In the genomic region with DNA sequence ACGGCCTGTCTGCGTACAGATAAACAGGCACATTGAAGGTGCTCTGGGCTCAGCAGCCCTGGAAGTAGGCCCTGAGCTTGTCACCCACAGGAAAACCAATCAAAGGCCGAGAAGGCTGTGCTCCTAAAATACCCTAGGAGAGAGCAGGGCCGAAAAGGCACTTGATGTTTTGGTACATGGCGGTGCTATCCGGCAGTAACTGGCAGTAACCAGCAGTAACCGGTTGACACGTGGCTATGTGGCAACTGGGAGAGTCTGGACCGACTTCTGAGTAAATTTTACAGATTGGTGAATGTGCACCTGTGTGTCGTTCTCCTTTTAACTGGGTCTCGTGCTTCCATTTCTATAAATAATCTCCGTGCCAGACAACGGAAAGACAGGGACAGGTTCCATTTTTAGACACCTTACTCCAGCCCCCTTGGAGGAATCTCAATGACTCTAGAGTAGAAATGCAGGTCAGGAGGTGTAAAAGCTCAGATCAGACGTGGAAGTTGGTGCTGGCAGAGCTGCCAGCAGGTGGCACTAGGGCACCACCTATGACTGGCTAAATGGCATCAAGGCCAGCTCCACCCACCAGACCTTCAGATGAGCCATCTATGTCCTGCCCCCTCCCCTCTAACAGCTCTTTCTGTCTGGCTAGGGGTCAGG, we compare ENCODE assay signal across 8 mouse cellular contexts.
DNase-seq lines count a peak whose midpoint lies in the region; ATAC-seq and TF ChIP-seq lines count a peak whose summit lies in the region.

No protein-coding gene starts in this region.

- H3K27me3 ChIP-seq in hindbrain, postnatal 0 days (ENCODE audit: insufficient read depth, low read length) = no peaks in the 10 kb centered on the region
- H3K27me3 ChIP-seq in liver, embryonic 14.5 days (ENCODE audit: control insufficient read depth, insufficient read depth, low read length) = no peaks in the 10 kb centered on the region
- no peaks in the 10 kb centered on the region for H3K27me3 ChIP-seq in neural tube, embryonic 14.5 days (ENCODE audit: control insufficient read depth, insufficient read depth, low read length)

- no peaks in the 10 kb centered on the region for H3K9me3 ChIP-seq in hindbrain, postnatal 0 days (ENCODE audit: low read length)
- H3K9me3 ChIP-seq in liver, embryonic 14.5 days (ENCODE audit: control insufficient read depth, low read length) = no peaks in the 10 kb centered on the region
- no peaks in the 10 kb centered on the region for H3K9me3 ChIP-seq in neural tube, embryonic 14.5 days (ENCODE audit: control insufficient read depth, low read length)

- no peak overlapping the region for H3K9ac ChIP-seq in hindbrain, postnatal 0 days (replicated peaks; ENCODE audit: low read length)
- H3K9ac ChIP-seq in liver, embryonic 14.5 days (replicated peaks) = no peak overlapping the region
- no peak overlapping the region for H3K9ac ChIP-seq in neural tube, embryonic 14.5 days (replicated peaks; ENCODE audit: low read depth, low read length)

- peak; percentile 85 for ATAC-seq in hindbrain, postnatal 0 days
- ATAC-seq in liver, embryonic 14.5 days (ENCODE audit: insufficient read depth) = no peak
- ATAC-seq in neural tube, embryonic 14.5 days (ENCODE audit: low read depth) = peak; percentile 70; the same call in 1 of the 2 replicates

- WGBS in hindbrain, postnatal 0 days = 63% methylated on average over 14 of the region's 14 CpGs
- 44% methylated on average over 14 of the region's 14 CpGs for WGBS in liver, embryonic 14.5 days (ENCODE audit: insufficient replicate concordance)
- whole genome bisulfite sequencing in neural tube, embryonic 14.5 days = 59% methylated on average over 14 of the region's 14 CpGs

- DNase-seq in CD4-positive helper T cell, adult 2 months (ENCODE audit: low read depth, low spot score) = peak; percentile 53
- DNase-seq in T-cell, adult 2 months (ENCODE audit: low spot score) = peak; percentile 48
- DNase-seq in cerebellum, postnatal 25 days = peak; percentile 83 to 89
- peak; percentile 24 to 42 for DNase-seq in gastrocnemius, adult 8-10 months (ENCODE audit: low spot score in 2 of 2)
- peak; percentile 82 for DNase-seq in hindbrain, postnatal 0 days (ENCODE audit: low spot score)
- peak in 1 of 3 experiments; percentile 10 for DNase-seq in liver, embryonic 14.5 days (ENCODE audit: low read depth in 3 of 3, low spot score in 3 of 3)
- DNase-seq in thymus, postnatal 4 days = peak; percentile 89

- H3K4me3 ChIP-seq in hindbrain, postnatal 0 days (ENCODE audit: low read length) = no peak overlapping the region
- no peak overlapping the region for H3K4me3 ChIP-seq in liver, embryonic 14.5 days (ENCODE audit: insufficient read depth in 1 of 2, low read depth in 2 of 2, low read length in 2 of 2)
- no peak overlapping the region for H3K4me3 ChIP-seq in neural tube, embryonic 14.5 days (ENCODE audit: low read depth, low read length)

- H3K36me3 ChIP-seq in hindbrain, postnatal 0 days (ENCODE audit: insufficient read depth, low read length) = no peaks in the 10 kb centered on the region
- no peaks in the 10 kb centered on the region for H3K36me3 ChIP-seq in liver, embryonic 14.5 days (replicated peaks; ENCODE audit: control insufficient read depth, insufficient read depth, low read depth)
- no peaks in the 10 kb centered on the region for H3K36me3 ChIP-seq in neural tube, embryonic 14.5 days (ENCODE audit: control insufficient read depth, insufficient read depth, low read length)

- no peak overlapping the region for H3K27ac ChIP-seq in hindbrain, postnatal 0 days
- H3K27ac ChIP-seq in liver, embryonic 14.5 days = no peak overlapping the region
- no peak overlapping the region for H3K27ac ChIP-seq in neural tube, embryonic 14.5 days (ENCODE audit: low read depth, low read length)

- peak; percentile 91 for TF ChIP-seq CTCF in hindbrain, postnatal 0 days (IDR thresholded peaks at IDR 0.05; ENCODE audit: low read depth)
- peak; percentile 76 for TF ChIP-seq CTCF in liver, embryonic 14.5 days (IDR thresholded peaks at IDR 0.05; ENCODE audit: low read depth)

- no peak overlapping the region for H3K4me2 ChIP-seq in hindbrain, postnatal 0 days (ENCODE audit: low read depth, low read length)
- no peak overlapping the region for H3K4me2 ChIP-seq in liver, embryonic 14.5 days (ENCODE audit: low read depth)
- no peak overlapping the region for H3K4me2 ChIP-seq in neural tube, embryonic 14.5 days (ENCODE audit: low read depth, low read length)

- H3K4me1 ChIP-seq in hindbrain, postnatal 0 days (ENCODE audit: insufficient read depth, low read length) = no peaks in the 10 kb centered on the region
- no peaks in the 10 kb centered on the region for H3K4me1 ChIP-seq in liver, embryonic 14.5 days (replicated peaks; ENCODE audit: control insufficient read depth in 2 of 2, insufficient read depth in 2 of 2, low read length in 1 of 2)
- H3K4me1 ChIP-seq in neural tube, embryonic 14.5 days (ENCODE audit: control insufficient read depth, insufficient read depth, low read length) = no peaks in the 10 kb centered on the region

- no peak for TF ChIP-seq EP300 in liver, embryonic 14.5 days (IDR thresholded peaks at IDR 0.05; ENCODE audit: low read depth)
